Mouse (Mus musculus) lung, postnatal 10 days (tissue): ENCODE measurements at regions not wholly inside any gene's neighbourhood (a gene's known extent, or its start where the extent isn't known, plus 50 kb on each side); places are given as distances from the start of the nearest gene placed in this dataset.

Experiments
- DNase-seq: peaks from one replicate; pipeline ENCODE4 v3.0.0; 2021

- DNase-seq: no peak
Observed at GRCm38 (mm10) chr17:49149896-49150295, 217.7 kb downstream of the Lrfn2 start.

- peak; percentile 13 for DNase-seq
Observed at GRCm38 (mm10) chr17:49150971-49151422, 218.8 kb downstream of the Lrfn2 start.

- no peak for DNase-seq
Observed at GRCm38 (mm10) chr17:49153994-49154393, 221.8 kb downstream of the Lrfn2 start.

GRCm38 (mm10) chr17:49155001-49155515 lies 222.9 kb downstream of the Lrfn2 start:
- DNase-seq: no peak

GRCm38 (mm10) chr17:49157586-49157985 lies 225.4 kb downstream of the Lrfn2 start:
- DNase-seq: no peak

- DNase-seq: peak; percentile 66
Observed at GRCm38 (mm10) chr17:49171252-49172047, 239.3 kb downstream of the Lrfn2 start.

GRCm38 (mm10) chr17:49172052-49172799 lies 240.0 kb downstream of the Lrfn2 start:
- no peak for DNase-seq

- DNase-seq: no peak
Observed at GRCm38 (mm10) chr17:49172800-49173150, 240.6 kb downstream of the Lrfn2 start.

- DNase-seq: no peak
Observed at GRCm38 (mm10) chr17:49177966-49178731, 246.0 kb downstream of the Lrfn2 start.

- DNase-seq: peak; percentile 23
Observed at GRCm38 (mm10) chr17:49182485-49182884, 245.7 kb upstream of the Mocs1 start.

GRCm38 (mm10) chr17:49183917-49184316 lies 244.2 kb upstream of the Mocs1 start:
- DNase-seq: no peak

- no peak for DNase-seq
Observed at GRCm38 (mm10) chr17:49185052-49185612, 243.0 kb upstream of the Mocs1 start.

GRCm38 (mm10) chr17:49189765-49190164 lies 238.4 kb upstream of the Mocs1 start:
- DNase-seq: peak; percentile 60

- DNase-seq: no peak
Observed at GRCm38 (mm10) chr17:49190337-49190736, 237.8 kb upstream of the Mocs1 start.

- no peak for DNase-seq
Observed at GRCm38 (mm10) chr17:49196046-49196684, 232.0 kb upstream of the Mocs1 start.

- DNase-seq: no peak
Observed at GRCm38 (mm10) chr17:49201495-49201894, 226.7 kb upstream of the Mocs1 start.

- DNase-seq: no peak
Observed at GRCm38 (mm10) chr17:49205095-49205494, 223.1 kb upstream of the Mocs1 start.

- DNase-seq: peak; percentile 13
Observed at GRCm38 (mm10) chr17:49205564-49205963, 222.6 kb upstream of the Mocs1 start.

- DNase-seq: peak; percentile 10
Observed at GRCm38 (mm10) chr17:49206708-49207107, 221.5 kb upstream of the Mocs1 start.

GRCm38 (mm10) chr17:49208315-49208820 lies 219.8 kb upstream of the Mocs1 start:
- DNase-seq: peak; percentile 16

GRCm38 (mm10) chr17:49212918-49213317 lies 215.2 kb upstream of the Mocs1 start:
- DNase-seq: no peak

GRCm38 (mm10) chr17:49215281-49215680 lies 212.9 kb upstream of the Mocs1 start:
- DNase-seq: no peak
